Mouse (Mus musculus): ENCODE data around the gene Rps23.

- TF ChIP-seq CTCF (IDR thresholded peaks at IDR 0.05; ENCODE audit: low read depth): no peak
- TF ChIP-seq EP300 (IDR thresholded peaks at IDR 0.05; ENCODE audit: low read depth): no peak
Measured at GRCm38 (mm10) chr13:90968940-90969339, 46.2 kb downstream of the Rps23 start.

Data from liver, postnatal 0 days (tissue).